Mouse (Mus musculus): ENCODE measurements around the gene Vopp1. TPM values are rescaled to one million over a fixed set of nuclear protein-coding genes. Genes with fewer than 3 reads are reported as not detected.
"Not testable (repeated sequence)": the region's sequence is repeated elsewhere in the genome, so short reads cannot be mapped to it uniquely, and the experiment has no call there.

Vopp1 gene
- polyA plus RNA-seq (2012; rRNA removed) = 10.6 and 12.9 TPM in 2 replicates

DNA sequence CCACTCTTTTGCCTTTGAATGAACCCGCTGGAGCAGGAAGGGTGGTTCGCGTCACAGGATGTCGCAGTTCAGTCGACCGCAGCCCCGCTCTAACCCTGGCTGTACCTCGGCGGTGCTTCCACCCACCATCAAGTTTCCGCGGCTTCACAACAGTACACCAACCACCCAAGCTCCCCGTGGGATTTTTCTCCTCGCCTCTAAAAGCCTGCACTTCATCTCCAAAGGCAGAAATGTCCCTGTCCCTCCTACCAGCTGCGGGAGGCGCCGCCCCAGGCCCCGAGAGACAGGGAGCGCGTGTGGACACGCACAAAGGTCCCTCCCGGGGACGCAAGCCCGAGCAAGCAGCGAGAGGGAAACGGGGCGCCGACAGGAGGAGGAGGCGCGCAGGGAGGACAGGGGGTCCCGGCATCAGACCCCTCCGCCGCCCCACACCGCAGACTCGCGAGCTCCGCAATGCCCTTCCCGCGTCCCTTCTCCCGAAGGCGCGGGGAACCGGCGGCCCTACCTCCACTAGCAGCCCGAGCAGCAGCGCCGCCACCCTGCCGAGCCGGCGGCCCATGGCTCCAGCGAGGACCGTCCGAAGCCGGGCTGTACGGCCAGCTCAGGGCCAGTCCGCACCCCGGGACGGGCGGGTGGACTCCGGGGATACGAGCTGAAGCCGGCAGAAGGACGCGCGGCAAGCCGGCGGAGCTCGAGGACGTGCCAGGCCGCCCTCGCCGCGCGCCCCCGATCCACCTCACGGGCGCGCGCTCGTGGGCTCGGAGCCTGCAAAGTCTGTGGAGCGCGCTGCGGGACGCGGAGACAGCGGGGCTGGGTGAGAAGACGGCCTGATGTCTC lies at the start of gene Vopp1:
Gene Vopp1, minus strand, starts transcription at position 738 of the 837 bp plus-strand sequence.
- no peak for DNase-seq (ENCODE audit: low read depth)

GRCm38 (mm10) chr6:57859043-57860042 lies 34.4 kb upstream of the Vopp1 start:
- DNase-seq (ENCODE audit: low read depth) = no peak

GRCm38 (mm10) chr6:57851177-57851576 lies 26.2 kb upstream of the Vopp1 start:
- not testable (repeated sequence) for DNase-seq (ENCODE audit: low read depth)

DNA sequence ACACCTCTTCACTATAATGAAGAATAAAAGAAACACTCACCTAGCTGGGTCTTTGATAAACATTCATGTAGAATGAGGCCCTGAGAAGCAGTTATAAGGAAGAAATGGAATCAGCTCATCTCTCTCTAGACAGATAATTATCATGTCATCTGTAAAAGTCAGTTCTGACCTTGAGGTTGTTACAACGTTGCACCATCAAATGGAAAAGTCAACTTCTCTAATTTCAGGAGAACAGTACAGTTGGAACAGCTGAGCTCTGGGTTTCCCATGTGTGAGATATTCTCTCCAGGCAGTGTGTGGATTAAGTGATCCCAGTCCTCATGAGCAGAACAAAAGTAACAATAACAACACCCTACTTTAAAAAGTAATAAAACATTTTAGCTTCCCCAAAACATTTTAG lies 25.3 kb upstream of the Vopp1 start, which contains the start of gene Vmn1r21:
Gene Vmn1r21, minus strand, starts transcription at position 58 of the 400 bp plus-strand sequence.
- no peak for DNase-seq (ENCODE audit: low read depth)

GRCm38 (mm10) chr6:57839693-57840408 lies 14.9 kb upstream of the Vopp1 start:
- DNase-seq (ENCODE audit: low read depth) = no peak

DNA sequence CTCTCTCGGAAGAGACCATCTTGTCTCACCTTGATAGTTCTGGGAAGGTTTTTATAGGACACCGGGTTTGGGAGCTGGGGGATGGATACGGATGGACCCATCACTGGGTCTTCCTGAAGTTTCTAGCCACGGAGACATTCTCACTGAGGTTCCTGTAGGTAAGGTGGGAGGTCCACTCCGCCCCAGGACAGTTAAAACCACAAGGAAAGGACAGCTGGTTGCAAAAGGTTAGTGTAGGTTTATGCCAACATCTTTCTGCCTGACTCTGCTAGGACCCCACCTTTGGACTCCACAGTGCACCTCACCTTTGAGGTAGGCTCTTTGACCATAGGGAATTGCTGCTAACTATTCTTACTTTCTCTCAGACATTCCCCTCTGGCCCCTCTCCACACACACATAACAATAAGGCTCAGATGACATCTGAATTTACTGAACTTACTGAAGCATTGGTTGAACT lies 328 bp upstream of the Vopp1 start:
- DNase-seq (ENCODE audit: low read depth) = no peak

DNA sequence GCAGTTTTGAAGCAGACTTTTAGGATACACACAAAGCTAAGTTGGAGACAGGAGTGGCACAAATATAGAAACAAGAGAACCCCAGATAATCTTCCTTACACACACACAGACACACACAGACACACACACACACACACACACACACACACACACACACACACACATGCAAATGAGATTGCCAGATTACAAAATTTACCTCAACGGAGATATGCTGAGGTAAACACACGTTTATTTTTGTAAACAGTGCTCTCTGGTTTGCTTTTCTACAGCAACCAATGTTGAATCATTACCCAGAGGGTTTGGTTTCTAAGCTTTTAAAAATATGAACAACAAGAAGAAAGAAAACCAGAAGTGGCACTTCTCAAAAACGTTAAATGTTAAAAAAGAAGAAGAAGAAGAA lies 1.5 kb downstream of the Vopp1 start:
- DNase-seq (ENCODE audit: low read depth) = no peak

DNA sequence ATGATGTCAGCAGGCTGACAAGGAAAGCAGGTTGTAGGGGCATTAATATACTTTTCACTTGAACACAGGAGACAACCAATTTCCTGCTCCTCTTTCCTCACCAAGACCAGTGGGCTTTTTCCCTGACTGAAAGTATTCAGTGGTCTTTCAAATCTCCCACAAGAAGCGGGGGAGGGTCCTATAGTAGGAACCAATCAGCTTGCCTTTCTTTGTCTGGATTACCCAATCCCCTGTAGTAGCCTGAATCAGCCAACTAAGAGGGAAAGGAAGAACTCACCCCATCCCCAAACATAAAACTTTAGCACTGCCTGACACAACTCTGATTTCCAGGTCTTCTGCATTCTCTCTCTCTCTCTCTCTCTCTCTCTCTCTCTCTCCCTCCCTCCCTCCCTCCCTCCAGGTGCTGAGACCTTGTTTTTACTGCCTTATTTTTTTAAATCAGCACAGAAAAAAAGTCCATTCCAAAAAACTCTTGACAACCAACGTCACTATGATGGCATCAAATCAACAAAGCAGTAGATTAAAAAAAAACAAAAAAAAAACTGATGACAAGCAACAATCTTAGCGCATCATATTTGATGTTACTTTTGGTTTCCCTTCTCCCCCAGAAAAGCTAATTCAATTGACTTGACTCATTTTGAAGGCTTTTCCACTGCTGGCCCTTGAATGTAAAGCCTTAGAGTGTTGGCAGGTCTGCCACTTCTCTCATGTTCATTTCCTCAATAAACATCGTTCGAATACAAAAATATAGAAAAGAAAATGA lies 2.1 kb downstream of the Vopp1 start:
- no peak for DNase-seq (ENCODE audit: low read depth)

DNA sequence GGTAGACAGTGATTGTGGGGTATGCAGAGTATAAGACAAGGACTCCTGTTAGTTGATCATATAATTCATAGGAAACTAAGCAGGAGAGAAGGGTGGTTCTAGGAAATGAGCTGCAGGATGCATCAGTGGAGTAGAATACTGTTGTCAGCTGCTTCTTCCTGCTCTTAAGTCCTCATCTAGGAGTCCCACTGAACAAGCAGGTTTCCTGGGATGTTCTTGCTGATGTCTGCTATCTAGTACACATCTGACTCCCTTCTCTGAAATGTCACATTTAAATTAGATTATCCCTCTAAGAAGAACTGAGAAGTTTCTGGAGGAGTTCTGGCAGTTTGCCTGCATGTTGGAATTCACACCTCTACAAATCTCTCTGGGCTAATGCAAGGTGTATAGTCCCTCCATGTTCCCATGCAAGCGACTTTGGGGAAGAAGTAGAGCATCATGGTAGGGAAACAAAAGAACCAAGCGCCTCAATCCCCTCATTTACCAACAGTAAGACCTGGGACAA lies 10.5 kb downstream of the Vopp1 start:
- DNase-seq (ENCODE audit: low read depth) = no peak

GRCm38 (mm10) chr6:57811748-57812730 lies 12.9 kb downstream of the Vopp1 start:
- peak; percentile 76 for DNase-seq (ENCODE audit: low read depth)

GRCm38 (mm10) chr6:57805218-57806069 lies 19.5 kb downstream of the Vopp1 start:
- DNase-seq (ENCODE audit: low read depth) = no peak

GRCm38 (mm10) chr6:57803130-57803529 lies 21.8 kb downstream of the Vopp1 start:
- DNase-seq (ENCODE audit: low read depth) = no peak

- peak; percentile 26 for DNase-seq (ENCODE audit: low read depth)
Observed at GRCm38 (mm10) chr6:57798986-57799385, 26.0 kb downstream of the Vopp1 start.

DNA sequence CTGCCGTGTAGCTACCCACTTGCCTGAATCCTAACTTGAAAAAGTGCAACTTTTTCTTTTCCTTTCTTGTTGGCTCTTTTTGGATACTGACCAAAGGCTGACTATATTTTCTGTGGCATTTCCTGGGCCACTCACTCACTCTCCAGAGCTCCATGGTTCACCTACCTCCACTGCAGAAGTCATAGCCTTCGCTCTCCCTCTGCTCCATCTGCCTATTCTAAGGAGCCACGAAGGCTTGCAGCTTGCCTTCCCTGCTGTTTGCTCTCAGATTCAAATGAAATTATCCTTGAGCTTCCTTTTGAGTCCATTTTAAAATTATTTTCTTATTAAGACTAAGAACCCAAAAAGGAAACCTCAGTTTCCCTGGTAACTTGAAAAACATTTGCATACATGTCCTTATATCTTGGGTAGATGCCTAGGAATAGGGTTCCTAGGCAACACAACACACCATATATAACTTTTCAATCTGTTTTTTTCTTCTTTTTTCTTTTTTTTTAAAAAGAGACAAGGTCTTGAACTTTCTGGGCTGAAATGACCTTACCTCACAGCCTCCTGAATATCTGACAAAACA lies 28.0 kb downstream of the Vopp1 start:
- no peak for DNase-seq (ENCODE audit: low read depth)

DNA sequence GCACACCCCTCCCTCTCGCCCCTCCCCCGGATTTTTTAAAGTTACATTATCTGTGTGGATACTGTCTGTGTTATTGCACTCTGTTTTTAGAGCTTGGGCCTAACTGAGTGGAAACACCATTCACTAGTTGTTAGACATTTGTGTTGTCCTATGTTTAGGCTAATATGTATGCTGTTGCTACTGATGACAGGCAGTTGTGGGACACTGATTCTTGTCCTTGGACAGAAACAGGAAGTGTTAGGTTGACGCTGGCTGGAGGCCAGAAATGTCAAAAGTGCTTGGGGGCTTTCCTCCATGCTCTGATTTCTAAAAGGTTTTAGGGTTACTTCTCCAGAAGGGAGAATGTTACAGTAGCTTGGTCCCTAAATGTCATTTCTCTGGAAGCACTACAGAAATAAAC lies 29.1 kb downstream of the Vopp1 start:
- DNase-seq (ENCODE audit: low read depth) = no peak

DNA sequence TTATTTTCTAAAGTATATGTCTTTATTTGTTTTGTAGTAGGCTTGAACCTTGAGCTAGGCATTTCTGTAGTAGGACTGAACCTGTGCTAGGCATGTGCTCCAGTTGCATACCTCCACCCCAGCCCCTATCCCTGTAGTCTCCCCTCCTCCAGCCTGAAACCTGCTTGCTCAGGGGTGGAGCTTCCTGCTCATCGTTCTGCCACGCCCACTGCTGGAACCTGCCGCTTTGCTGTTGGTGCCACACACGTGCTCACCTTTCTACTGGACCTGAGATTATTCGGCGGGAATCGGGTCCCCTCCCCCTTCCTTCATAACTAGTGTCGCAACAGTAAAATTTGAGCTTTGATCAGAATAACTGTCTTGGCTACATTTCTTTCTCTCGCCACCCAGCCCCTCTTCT lies 32.1 kb downstream of the Vopp1 start:
- DNase-seq (ENCODE audit: low read depth) = not testable (repeated sequence)

DNA sequence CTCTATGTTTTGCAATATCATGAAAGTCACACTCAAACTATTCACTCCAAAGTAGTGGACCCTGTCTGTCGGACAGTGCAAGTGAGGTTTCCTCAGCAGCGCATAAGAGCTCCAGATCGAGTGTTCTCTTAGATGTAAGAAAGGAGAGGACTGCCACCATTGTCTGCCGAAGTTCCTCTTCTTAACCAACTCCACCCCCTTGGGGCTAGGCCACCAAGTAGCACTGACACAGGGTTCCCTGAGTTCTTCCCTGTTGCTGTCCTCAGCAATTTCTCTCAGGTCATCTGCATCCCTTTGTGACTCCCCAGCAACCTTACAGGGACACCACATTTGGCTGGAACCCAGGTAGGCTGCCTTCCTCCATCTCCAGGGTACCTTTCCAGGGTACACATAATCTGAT lies 34.4 kb downstream of the Vopp1 start:
- no peak for DNase-seq (ENCODE audit: low read depth)

- DNase-seq (ENCODE audit: low read depth) = no peak
Observed at GRCm38 (mm10) chr6:57787376-57787775, 37.6 kb downstream of the Vopp1 start.
